Mouse (Mus musculus): Measurements from ENCODE around the gene Nav2.

GRCm38 (mm10) chr7:48918389-48918788 is 9.9 kb downstream of the Nav2 start:
- TF ChIP-seq EP300 (IDR thresholded peaks at IDR 0.05) (no peak), CTCF (IDR thresholded peaks at IDR 0.05) (no peak)

Data from lung, postnatal 0 days (tissue).